Mouse (Mus musculus) urinary bladder, adult 2 months (tissue): ENCODE data around the gene Plac1. TPM values are rescaled to one million over a fixed set of nuclear protein-coding genes. Genes with fewer than 3 reads are reported as not detected.

Source experiments
- DNase-seq: peaks from one replicate; pipeline ENCODE4 v3.0.0; 2022; ENCODE audit warnings: low spot score
- polyA plus RNA-seq: library from polyadenylated mRNA; depleted of rRNA; stranded (reverse); fragments of >200 nt; gene quantifications from 2 replicates; pipeline ENCODE4 v1.2.3, GENCODE M21; 2012

The Plac1 gene
- polyA plus RNA-seq, 1 experiment = not detected

DNA sequence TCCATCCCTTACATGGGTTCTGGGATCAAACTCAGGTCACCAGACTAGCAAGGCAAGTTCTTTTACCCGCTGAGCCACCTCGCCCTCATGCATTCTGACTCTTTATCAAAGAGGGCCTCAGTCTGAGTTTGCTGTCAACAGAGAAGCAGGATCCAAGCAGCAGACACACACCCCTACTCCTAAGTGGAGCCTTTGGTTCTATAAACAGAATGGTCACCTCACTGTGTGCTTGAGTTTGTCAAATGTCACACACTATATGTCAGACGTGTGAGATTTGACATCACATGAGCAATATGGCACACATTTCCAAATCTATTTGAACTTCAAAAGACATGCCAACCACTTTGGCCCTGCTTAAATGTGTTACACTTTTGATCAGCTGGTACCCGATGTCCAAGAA, 42.2 kb downstream of the Plac1 start:
- DNase-seq = no peak

DNA sequence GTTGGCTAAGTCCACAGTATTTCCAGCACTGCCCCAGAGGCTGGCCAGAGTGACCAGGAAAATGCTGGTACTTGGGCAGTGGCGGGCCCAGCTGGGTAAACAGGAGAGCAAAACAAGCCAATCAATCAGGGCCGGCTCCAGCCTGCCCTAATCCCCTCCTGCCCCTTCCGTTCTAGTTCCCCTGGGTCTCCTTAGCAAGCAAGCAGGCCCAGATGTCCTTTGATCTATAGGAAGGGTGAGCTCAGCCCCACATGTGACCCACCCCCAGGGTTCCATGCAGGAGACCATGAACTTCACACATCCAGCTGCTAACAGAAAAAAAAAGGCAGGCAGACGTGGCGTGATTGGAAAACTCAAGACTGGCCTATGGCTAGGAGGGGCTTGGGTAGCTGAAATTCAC, 43.5 kb downstream of the Plac1 start:
- DNase-seq = no peak

DNA sequence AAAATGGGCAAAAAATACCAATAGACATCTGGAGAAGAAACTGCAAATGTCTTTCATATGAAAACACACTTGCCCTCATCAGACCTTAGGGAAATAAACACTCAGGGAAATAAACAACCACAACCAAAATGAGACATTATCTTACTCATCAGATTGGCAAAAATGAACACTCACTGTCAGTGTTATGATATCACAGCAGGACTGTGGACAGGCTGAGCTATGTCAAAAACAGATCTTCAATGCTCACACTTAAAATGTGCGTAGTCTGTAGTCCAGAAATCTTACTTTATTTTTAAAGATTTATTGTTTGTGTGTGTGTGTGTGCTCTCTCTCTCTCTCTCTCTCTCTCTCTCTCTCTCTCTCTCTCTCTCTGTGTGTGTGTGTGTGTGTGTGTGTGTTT, 51.2 kb downstream of the Plac1 start:
- no peak for DNase-seq

DNA sequence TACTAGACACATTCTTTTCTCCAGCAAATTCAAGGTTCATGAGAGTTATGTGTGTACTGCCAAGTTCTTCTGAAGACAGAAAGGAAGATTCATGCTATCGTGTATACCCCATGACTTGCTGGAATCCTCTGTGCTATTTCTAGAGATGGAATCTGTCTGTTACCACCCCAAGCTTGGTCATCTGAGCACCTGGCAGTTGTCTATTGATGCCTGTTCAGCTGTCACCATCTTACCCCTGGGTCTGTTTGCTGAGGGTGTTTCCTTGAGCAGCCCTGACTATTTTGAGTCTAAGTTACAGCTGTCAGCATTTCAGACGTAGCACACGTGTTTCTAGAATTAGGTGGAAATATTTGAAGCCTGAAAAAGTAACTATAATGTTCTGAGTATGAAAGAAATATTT, 60.1 kb downstream of the Plac1 start:
- DNase-seq = no peak

DNA sequence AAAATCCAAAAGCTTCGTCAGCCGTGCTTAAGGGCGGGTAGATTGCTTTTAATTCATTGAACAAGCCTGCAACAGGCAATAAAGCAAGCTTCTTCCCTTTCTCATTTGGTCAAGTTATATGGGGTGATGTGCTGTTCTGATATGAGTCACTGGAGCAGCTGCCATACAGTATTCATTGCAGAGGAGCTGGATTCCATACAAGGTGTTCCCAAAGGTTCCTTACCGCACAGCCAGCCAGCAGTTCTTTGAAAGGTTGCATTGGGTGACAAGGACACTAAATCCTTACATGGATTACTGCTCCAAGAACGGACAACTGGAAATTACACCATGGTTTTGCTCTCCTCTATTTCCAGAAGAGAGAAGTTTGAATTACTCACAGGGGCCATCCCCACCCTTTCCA, 63.6 kb downstream of the Plac1 start:
- no peak for DNase-seq

DNA sequence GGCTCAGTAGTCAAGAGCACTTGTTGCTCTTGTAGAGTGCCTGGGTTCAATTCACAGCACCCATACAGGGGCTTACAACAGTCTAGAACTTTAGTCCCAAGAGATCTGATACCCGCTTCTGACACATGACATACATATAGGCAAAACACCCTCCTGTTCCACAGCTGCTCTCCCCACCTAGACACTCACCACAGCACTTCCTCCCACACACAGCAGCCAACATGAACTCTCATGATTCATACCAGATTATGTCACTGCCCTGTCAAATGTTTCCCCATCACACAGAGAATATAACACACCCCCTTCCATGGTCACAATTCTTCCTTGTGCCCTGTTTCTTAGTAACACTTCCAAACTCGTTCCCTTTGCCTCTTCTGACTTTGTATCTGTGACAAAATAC, 71.3 kb downstream of the Plac1 start:
- no peak for DNase-seq

DNA sequence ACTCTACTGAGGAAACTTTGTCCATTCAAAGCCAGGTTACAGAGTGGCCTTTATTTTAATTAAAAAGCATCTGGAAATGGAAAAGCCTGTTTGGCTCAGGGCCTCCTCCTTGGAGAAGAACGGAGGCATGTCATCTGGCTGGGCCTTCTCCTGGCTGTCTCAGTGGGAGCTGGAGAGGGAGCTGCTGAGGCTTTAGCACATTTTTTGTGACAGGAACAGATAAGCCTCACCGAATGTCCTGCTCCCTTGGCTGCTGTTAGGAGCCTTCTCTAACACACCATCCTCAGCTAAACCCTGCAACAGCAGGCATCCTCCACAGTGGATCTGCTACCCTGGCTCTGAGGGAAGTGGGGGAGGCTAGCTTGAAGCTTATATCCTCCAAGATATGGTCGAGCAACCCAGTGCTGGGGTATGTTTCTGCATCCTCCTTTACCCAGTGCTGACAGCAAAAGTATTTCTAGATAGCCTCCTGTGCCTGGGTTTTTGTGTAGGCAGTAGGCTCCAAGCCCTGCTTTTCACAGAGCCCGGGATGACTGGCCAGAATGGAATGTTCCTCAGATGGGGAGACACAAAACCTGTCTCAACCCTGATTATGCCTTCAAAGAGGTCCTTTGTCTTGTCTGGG, 72.9 kb downstream of the Plac1 start:
- DNase-seq = no peak

DNA sequence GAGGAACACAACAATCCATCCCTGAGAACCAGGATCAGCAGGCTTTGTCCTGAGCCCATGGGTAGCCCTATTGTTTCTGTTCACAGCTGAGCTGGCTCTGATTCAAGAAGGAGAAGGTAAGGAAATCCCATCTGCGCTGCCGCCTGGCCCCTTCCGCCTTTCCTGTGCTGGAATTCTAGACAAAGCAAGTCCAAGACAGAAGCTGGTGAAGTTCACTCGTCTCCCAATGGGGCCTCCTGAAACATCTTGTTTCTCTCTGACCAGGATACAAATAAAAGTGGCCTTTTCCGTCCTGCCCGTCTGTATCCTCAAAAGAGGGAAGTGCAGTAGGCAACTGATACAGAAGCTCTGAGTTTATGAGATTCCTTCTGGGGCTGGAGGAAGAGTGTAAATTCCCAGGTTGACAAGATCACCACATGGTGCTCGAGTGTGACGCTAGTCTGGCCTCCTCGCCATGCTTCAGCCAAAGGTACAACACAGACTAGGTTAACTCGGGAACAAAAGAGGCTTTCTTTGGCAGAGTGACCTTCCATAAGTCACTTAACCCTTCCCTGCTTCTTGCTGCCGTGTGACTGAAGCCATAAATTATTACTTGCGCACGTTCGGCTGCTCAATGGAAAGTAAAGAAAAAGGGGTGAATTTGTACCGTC, 73.5 kb downstream of the Plac1 start:
- DNase-seq = no peak

DNA sequence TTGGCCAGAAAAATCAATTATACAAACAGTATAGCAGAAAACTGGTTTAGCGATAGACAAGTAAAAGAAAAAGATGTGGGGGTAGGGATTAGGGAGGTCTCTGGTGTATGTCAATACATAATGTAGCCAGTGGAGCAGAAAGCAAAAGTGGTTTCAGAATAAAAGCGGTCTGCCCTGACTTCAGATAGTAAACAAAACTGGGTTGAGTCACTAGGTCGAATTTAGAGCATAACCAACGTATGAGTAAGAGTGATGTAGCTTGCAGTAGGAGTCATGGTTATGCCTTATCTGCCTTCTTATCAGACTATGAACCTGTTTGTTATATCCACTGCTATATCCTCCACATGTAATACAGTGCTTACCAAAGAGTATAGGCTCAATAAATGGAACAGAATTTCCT, 77.3 kb downstream of the Plac1 start:
- no peak for DNase-seq

DNA sequence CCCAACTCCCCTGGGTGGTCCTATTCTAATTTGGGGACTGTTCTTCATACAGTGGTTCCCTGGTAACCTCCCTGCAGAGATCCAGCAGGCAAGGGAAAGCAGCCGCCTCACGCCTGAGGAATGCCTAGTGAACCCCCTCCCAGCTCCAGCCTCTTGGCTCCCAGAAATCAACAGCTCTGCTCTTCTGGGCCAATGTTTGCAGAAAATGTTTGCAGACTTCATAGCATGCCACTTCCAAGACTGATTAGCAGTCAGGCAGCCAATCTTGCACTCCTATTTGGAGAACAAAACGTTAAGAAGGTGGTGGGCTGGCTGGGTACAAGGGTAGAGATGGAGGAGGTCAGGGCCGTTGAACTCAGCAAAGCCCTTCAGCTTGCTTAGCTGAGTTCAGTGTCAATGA, 78.3 kb downstream of the Plac1 start:
- no peak for DNase-seq

DNA sequence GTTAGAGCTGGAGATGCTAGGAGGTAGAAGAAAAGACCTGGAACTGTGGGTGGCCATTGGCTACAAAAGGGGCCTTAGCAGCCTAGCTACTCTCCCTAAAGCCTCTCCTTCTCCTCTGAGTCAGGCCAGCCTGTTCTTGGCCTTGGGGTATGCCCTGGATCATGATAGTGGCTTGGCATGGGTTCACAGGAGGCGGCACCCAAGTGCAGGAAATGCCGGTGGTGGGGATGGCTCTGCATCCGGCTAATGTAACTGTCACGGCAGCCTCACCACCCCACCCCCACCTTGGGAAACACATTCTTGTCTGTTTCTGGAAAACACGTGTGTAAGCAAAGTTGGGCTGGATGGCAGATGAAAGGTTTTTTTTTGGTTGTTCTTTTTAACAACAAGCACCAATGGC, 78.8 kb downstream of the Plac1 start:
- DNase-seq = no peak

DNA sequence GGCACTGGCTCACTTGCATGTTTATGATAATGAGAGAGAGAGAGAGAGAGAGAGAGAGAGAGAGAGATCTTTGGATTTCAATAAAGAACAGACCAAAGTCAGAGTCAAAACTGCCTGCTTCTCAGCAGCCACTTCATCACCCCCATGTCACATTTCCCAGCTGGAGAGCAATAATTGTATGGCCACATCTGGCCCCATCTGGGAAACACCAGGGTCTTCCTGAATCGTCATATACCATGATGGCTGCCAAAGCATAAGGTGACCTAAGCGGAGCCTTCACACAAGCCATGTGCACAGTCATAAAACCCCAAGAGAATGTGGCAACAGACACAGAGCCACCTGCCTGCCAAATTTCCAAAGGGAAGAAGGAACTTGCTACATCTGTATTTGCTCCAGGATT, 91.9 kb downstream of the Plac1 start:
- DNase-seq = no peak

DNA sequence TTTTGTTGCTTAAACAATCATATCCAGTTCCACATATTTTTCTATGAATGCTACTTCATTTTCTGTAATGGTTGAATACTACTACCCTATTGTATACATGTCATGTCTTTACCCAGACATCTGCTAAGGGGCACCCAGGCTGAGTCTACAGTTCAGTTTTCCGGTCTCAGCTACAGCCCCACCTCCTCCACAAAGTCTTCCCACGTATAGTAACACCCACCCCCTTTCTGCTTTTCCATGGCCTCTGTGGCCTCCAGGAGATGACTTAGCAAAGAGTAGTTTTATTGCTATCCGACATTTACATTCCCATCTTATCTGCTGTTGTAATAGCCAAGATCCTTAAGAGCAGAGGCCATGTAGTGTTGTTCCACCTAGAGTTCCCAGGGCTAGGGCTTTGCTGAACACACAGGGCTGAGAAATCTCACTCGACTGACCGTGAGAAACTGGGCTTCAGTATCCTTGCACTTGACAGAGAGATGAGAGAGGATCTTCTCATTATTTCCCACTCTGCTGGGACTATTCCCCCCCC, 93.5 kb downstream of the Plac1 start:
- no peak for DNase-seq

DNA sequence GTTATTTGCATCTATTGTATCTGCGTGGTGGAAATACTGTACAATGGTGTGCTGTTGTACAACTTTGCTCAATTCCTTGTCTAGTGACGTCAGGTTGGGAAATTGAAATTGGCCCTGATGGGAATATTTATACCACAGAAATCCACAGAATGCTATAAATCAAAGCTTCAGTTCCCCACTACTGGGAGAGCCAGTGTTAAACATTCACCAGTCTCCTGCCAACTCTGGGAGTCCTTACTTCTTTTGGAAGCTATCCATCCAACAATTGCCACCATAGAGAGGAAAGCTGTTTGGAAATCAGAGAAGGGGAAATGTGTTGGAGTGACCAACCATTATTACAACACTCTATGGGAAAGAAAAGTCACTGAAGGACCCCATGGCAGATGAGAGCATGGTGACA, 100.3 kb downstream of the Plac1 start:
- no peak for DNase-seq

DNA sequence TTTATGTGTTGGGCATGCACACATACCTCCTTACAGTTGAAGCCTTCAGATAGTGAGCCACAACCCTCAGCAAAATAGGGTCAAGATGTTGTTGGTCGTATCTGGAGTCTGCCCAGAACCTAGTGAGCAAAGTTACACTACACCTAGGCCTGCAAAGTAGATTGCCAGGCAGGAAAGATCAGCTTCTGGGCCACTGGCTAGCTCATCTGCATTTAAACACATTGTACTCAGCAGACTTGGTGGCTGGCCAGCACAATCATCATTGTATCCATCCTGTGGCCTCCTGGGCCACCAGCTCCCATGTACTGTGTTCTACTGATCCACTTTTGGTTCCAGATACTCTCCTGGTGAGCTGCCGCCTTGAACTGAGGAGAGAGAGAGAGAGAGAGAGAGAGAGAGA, 102.8 kb downstream of the Plac1 start:
- DNase-seq = no peak

DNA sequence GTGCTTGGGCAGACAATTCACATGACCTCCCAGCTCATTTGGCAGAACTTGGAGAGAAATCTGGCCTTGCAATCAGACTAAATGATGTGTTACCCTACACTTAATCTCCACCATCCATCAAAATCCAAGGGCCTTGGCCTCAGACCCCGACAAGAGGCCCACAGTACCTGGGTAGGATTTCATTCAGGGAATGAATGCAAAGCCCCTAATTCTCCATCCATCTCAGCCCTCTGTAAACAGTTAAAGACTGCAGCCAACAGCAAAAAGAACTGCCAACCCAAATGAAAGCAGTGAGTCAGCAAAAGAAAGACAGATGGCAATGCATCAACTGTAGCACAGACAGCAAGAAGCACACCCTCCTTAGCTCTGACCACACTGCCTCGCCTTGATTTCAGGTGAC, 110.4 kb downstream of the Plac1 start:
- DNase-seq = no peak

DNA sequence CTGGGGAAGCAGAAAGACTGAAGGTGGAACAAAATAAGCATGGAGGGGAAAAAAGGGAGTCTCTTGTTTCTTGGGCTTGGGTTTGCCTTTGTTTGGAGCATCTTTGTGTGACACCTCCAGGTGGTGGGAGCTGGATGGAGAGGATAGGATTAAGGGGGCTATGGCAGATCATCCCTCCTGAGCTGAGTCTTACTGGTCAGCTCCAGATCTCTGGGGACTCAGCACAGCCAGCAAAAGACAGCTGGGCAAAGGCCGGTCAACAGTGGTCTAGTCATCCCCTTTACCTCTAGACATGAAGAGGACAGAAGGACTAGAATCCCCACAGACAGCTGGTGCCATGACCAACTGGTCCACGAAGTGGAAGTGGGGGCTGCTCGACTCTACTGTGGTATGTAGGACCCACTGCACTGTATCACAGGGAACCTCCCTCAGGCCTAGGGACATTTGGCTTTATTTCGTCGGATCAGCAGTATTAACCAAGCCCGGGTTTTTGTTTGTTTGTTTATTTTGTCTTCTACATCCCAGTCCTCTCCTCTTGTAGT, 113.3 kb downstream of the Plac1 start:
- no peak for DNase-seq

DNA sequence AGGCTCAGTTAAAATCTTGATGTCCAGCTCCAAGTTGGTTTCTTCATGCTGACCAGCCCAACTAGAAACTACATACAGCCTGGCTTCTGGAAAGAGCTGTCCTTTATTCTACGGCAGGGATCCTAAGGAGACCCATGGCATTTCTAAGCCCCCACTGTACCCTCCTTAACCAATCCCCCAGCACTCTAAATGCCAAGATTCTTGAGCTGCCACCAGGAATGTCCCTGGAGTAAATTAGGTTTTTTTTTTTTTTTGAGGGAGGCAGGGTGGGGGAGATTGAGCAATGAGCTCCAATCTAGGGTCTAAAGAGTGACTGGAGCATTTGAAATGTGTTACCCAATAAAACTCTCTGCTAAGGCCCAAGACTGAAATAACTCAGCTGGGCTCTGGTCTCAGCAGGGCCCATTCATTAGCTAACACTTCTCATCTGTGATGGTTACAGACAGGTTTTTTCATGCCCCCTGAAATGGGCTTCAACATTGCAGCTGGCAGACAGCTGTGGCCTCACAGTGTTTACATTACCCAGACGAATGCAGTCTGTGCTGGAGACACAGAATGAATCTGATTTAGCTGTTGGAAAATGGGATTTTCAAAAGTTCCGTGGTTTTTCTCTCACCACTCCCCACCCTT, 114.0 kb downstream of the Plac1 start:
- no peak for DNase-seq

DNA sequence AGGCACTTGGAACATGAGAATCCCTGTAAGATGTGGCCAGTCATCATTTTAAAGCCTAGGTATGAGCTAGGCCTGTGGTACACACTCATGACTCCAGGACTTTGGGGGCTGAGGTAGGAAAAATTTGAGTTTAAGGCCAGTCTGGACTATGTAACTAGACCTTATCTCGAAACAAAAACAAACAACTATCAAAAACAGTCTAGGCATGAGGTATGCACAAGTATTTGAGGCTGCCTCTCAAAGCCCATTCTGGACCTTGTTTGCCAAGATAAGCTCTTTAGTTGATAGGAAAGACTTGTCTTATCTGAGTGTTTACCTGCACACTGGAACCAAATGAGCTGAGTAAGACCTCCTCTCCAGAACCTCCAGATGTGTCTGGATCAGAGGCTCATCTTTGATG, 116.3 kb downstream of the Plac1 start:
- no peak for DNase-seq

DNA sequence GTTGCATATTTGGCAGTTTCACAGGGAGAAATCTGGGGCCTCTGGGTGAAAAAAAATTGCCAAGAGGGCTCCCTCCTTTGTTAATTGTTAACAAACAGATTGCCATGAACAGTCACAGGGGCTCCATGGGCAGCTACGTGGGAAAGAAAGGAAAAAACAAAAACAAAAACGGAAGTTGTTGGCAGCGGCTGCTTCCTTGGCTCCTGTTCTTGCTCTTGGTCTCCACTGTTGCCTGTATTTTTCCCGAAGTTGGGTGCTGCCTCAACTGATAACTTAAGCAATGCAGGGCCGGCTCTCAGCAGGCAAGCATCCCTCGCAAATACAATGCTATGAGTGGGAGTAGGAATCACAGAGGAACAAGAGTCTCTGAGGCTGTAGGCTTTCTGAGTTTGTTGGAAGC, 121.3 kb downstream of the Plac1 start:
- DNase-seq = no peak

DNA sequence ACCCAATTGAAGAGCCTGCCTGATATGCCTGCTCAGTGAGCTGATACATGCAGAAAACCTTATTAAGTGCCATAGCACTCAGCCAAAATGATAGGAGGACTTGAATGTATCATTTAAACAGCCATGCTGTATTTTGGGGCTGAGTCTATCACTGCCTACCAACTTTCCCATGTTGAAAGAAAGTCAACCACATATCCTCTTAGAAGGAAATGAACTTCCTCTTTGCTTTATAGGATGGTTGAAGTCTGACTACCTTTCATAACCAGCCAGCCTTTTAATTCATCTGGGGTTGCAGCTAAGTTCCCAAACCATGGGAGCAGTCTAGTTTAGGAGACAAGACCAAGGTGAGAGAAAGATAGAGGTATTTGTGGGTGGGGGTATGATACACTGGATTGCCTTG, 121.9 kb downstream of the Plac1 start:
- DNase-seq = no peak

DNA sequence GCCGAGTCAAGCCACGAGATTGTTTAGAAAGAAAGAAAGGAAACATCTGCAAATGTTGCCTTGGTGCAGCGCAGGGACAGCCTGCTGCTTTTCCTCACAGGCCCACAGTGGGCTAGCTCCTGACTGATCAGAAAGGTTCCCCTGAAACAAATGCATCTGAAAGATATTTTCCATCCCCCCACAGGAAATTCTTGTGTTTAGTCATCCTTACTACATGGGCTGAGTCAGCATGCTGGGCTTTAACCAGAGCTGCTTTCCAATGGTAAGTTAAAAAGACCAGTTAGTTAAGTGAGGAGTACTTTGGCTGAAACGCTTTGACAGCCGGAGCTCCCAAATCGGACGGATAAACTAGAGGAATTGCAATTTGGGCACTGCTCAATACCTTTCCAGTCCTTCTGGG, 124.9 kb downstream of the Plac1 start:
- no peak for DNase-seq

DNA sequence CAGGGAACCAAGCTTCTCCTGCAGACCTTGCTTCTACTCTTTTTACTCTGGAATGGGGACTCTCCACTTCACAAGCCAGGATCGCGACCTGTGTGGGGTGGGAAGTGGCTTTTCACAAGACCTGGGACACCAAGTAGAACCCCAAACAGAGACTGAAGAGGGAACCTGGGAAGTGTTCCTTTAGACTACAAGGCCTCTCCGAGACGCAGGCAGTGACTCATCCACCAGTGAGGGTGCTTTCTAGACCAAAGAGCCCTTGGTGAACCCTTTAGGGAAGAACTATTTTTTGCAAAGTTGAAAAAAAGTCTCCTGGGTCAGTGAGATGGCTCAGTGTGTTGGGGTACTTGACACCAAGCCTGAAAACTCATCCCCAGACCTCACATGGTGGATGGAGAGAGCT, 129.8 kb downstream of the Plac1 start:
- DNase-seq = no peak
